Mouse (Mus musculus) T-cell, adult 2 months (primary cell): ENCODE data around the gene Helz.

Experiments
- DNase-seq: peaks from one replicate; pipeline ENCODE4 v3.0.0; 2022; ENCODE audit warnings: low spot score

Gene Helz

GRCm38 (mm10) chr11:107674601-107675000 is 126.9 kb downstream of the Helz start:
- DNase-seq: no peak

DNA sequence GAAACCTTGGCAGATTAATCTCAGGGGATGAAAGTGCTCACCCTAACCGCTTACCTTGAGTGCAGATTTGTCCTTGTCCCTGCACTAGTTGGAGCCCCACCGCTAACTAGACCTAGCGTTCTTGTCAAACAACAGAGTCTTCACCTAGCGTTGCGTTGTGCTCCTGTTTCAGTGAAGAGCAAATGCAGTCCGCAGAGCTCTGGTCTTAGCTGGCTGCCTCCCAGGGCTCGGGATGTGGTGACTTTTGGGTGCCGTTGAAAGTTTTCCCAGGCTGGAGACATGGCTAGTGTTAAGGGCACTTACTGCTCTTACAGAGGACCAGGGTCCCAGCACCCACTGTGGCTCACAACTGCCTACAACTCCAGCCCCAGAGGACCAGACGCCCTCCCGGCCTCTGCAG is 127.5 kb downstream of the Helz start:
- DNase-seq: no peak

DNA sequence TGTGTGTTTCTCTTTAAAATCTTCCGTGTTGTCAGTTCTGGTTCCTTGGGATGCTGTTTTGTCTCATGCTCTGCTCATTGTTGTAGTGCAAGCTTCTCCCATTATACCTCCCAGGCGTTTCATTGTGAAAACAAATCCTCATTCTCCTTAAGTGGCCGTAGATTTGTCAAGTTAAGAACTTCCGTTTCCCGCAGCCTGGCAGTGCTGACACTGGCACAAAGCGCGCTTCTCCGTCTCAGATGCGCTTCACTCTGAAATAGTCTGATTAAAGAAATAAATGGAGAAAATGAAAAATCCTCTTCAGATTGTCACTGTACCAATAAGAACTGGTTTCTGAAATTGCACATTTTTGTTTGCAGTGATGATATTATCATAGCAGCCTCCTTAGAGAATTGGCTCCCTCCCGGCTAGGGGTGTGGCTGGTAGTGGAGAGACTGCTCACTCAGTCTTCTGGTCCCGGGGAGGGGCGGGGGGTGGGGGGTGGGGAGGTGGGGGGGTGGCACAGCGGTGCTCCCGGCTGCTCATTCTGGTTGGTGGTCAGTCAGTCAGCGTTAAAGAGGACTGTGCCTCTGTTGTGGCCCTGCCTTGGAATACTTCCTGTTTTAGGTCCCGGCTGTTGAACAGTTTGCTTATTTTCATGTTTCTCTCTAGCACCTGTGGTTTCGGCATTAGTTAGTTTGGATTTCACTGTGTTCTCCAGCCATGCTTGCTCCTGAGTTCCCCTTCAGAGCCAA is 128.6 kb downstream of the Helz start:
- no peak for DNase-seq

GRCm38 (mm10) chr11:107682694-107683355 is 135.1 kb downstream of the Helz start:
- DNase-seq: no peak

GRCm38 (mm10) chr11:107683544-107684465 is 136.1 kb downstream of the Helz start:
- DNase-seq: no peak

DNA sequence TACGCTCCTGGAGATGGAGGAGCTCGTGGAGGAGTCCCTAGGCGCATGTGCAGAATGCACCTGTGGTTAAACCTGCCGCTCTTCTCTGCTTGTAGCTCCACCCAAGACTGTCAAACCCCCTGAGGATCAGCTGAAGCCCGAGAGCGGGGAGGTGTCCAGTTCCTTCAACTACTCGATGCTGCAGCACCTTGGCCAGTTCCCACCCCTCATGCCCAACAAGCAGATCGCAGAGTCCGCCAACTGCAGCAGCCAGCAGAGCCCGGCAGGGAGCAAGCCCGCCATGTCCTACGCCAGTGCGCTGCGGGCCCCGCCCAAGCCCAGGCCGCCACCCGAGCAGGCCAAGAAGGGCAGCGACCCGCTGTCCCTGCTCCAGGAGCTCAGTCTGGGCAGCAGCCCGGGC is 138.6 kb downstream of the Helz start:
- DNase-seq: no peak

DNA sequence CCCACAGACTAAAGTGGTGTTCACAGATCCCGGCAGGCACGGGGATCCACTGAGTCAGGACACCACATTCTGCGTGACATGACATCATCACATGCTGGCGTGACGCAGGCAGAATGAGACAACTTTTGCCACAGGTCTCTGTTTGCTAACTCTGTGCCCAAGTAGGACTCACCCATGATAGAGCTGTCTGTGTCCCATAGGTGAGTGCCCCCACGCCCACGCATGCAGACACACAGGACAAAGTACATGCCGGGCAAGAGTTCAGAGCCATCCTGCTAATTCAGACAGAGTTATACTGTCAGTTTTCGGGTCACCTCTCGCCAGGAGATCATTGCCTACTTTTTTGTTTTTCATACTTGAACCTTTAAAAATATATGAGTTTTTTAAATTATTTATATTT is 140.8 kb downstream of the Helz start:
- no peak for DNase-seq

DNA sequence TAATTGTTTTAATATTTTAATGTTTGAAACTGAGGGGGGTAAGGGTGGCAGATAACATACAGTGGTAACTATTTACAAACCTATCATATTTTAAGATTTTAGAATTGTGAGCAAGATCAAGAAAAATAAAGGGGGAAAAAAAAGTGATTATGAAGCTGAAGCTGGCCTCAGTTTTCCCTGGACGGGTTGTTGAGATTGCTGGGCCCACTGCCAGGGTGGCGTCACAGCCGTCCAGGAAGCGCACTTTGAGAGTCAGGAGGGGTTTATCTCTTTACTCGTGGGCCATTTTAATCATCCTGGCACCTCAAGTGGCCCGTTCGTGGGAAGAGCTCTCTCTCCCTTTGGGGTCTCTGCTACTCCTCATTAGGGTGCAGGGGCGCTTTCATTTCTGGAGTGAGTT is 143.8 kb downstream of the Helz start:
- DNase-seq: no peak

DNA sequence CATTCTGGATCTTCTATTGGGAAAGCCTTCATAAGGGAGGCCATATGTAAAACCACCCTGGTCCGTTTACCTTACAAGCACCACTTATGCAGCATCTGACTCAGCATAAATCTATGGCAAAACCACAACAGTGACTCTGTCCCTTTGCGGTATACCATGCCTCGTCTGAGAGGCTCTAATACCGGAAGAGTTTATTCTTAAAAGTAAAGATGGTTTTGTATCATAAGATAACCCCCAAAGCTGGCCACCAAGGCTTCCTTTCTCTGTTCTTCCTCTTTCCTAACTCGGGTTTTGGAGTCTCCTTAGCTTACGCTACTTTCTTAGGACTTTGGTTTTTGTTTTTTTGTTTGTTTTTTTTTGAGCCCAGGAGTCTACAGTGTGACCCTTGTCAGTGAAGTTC is 145.6 kb downstream of the Helz start:
- peak; percentile 8 for DNase-seq

DNA sequence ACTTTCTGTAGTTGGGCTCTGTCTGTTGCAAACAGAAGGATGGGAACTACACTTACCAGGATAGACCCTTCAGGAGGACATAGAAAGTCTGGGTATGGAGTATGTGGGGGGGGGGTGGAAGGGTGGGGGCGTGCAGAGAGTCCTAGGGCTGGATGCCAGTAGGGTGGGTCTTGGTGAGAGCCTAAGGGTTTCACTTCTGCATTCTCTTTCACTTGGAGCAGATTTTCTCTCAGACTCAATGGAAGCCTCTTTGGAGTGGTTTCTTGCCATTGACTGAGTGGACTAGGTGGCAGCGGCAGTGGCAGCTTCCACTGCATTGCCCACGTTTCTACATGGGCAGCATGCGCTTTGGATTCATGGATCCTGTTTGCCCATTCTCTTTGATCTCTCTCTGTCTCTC is 152.2 kb downstream of the Helz start:
- DNase-seq: no peak

DNA sequence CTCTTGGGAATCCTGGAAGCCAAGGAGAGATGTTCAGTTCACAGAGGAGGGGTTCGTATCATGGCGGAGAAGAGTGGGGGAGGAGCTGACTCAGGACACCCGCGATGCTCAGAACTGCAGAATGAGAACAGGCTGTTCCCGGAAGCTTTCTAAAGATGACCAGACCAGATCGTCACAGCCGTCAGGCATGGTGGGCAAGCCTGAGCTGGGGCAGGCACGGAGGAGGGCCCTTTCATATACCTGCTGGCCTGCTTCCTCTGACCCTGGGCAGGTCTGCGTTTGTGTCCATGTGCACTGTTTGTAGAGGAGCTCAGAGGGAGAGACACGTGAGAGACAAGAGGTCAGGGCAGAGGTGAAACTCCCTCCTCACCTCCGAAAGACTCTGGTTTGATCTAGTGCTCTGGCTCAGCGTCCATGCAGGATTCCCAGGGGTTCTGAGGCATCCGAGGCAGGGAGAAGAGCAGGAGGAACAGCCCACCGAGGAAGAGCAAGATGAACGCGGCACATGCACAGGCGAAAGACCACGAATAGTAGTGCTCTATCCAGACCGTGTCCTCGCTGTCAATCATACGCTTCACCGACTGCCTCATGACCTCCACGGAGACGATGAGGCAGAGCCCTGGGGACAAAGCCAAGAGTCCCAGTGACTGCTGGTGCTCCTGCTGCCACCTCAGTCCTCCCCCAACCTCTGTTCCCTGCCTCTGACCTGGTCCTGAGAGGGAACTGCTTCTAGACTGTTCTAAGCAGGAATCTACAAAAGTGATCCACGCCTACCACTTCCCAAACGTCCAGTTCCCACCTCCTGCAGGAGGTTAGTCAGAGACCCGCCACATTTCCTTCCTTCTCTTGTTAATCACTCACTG is 155.8 kb downstream of the Helz start:
- DNase-seq: no peak

DNA sequence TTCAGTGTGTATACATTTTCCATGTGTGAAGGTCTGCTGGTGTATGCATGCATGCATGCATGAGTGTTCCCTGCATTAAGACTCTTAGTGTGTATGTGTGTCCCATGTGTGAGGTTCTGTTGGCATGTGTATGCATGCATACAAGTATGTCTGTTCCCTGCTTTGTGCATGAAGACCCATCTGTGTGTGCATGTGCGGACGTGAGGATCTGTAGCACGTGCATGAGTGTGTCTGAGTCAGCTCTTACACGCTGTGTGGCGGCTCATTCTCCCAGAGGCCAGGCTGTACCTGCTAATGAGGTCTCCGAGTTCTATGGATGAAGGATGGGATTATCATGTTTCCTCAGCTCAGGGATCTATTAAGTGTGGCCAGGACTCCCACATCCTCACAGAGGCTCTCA is 157.3 kb downstream of the Helz start:
- DNase-seq: no peak

DNA sequence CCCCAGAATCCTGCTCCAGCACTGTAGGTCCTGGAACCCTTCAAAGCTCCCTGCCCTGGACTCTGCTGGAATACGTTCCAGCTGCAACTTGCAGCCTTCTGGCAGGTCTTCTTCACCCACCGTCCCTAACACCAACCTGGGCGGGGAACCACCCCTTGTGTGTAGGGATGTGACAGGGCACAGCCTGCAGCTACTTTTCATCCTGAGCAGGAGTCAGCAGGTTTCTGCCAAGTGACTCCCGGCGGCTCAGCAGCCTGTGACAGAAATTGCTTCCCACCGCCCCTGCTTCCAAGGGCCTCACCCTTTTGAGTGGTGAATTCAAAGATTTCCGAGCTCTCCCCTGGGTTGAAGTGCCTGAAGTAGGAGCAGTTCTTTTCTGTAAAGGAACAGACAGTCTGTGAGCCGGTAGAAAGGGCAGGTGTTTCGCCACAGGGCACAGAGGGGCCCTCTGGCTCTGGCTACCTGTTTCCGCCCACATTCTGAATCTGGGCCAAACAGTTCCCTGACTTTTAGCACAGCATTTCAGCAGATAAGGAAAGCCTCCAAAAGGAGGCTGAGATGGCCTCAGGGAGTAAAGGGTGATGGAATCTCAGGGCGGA is 157.8 kb downstream of the Helz start:
- no peak for DNase-seq

- no peak for DNase-seq
Observed at GRCm38 (mm10) chr11:107707897-107708610, 160.3 kb downstream of the Helz start.

- DNase-seq: no peak
Observed at GRCm38 (mm10) chr11:107710379-107710778, 162.6 kb downstream of the Helz start.

- no peak for DNase-seq
Observed at GRCm38 (mm10) chr11:107714368-107714767, 166.6 kb downstream of the Helz start.

GRCm38 (mm10) chr11:107716332-107716938 is 168.7 kb downstream of the Helz start, which contains the start of gene Cacng1:
Gene Cacng1 (minus strand): TSS chr11:107716522.
- no peak for DNase-seq

- DNase-seq: no peak
Observed at GRCm38 (mm10) chr11:107720264-107721021, 172.7 kb downstream of the Helz start.

DNA sequence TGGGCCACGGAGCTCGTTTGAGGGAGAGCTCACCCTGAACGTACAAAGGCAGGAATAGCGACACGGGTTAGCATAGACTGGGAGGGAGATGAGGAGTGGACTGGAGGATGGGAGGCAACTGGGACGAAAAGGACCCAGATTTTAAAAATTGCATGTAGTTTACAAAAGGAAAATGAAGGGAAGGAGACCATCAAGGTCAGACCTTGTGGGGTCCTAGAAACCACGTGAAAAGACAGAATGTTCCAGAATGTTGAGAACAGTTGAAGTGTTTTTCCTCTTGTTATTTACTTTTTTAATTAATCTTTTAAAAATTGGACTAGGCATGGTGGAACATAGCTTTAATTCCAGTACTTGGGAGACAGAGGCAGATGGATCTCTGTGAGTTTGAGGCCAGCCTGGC is 173.3 kb downstream of the Helz start:
- no peak for DNase-seq
